Mouse (Mus musculus): ENCODE data around the gene Gm49403. TPM values are rescaled to one million over a fixed set of nuclear protein-coding genes. Genes with fewer than 3 reads are reported as not detected.
A peak's percentile ranks its signal among the peaks of the same experiment; 100 is the strongest.

Gene Gm49403
- polyA plus RNA-seq, 1 experiment from 2014 or later: not detected

- peak within 1 kb of the TSS; percentile 84 for H3K9ac ChIP-seq (ENCODE audit: low read length)
- WGBS: 2% methylated on average over 47 of the region's 50 CpGs
- peak within 1 kb of the TSS; percentile 86 for H3K4me3 ChIP-seq (ENCODE audit: low read depth, low read length)
- H3K9me3 ChIP-seq (ENCODE audit: control insufficient read depth, low read length): no peaks in the 10 kb centered on the region
- peak; percentile 97 for ATAC-seq (ENCODE audit: insufficient read depth, low FRiP score, low TSS enrichment)
- H3K4me1 ChIP-seq (ENCODE audit: control insufficient read depth, insufficient read depth, low read length): peaks cover 12% of the 10 kb centered on the region
- H3K4me2 ChIP-seq (ENCODE audit: low read depth): peak within 1 kb of the TSS; percentile 83
- peaks cover 7% of the 10 kb centered on the region for H3K36me3 ChIP-seq (ENCODE audit: control insufficient read depth, insufficient read depth, low read length)
- peak; percentile 93 for DNase-seq (ENCODE audit: low spot score)
- H3K27me3 ChIP-seq (ENCODE audit: control insufficient read depth, insufficient read depth, low read length): no peaks in the 10 kb centered on the region
- peak within 1 kb of the TSS; percentile 60 for H3K27ac ChIP-seq (ENCODE audit: low read depth, low read length)
Measured at GRCm38 (mm10) chr19:8920073-8920736, 36.5 kb downstream of the Gm49403 start, which contains the start of gene B3gat3. TSS of gene B3gat3 (plus strand) at chr19:8920374.

- WGBS: 2% methylated on average over 6 of the region's 6 CpGs
- DNase-seq (ENCODE audit: low spot score) (no peak), ATAC-seq (ENCODE audit: insufficient read depth, low FRiP score, low TSS enrichment) (peak; percentile 3; the same call in 1 of the 2 replicates)
- H3K9me3 ChIP-seq (ENCODE audit: control insufficient read depth, low read length): no peaks in the 10 kb centered on the region
- H3K9ac ChIP-seq (ENCODE audit: low read length): peak overlapping the region; percentile 84
- no peaks in the 10 kb centered on the region for H3K27me3 ChIP-seq (ENCODE audit: control insufficient read depth, insufficient read depth, low read length)
- peaks cover 4% of the 10 kb centered on the region for H3K36me3 ChIP-seq (ENCODE audit: control insufficient read depth, insufficient read depth, low read length)
- H3K4me1 ChIP-seq (ENCODE audit: control insufficient read depth, insufficient read depth, low read length): peaks cover 12% of the 10 kb centered on the region
- H3K4me3 ChIP-seq (ENCODE audit: low read depth, low read length): peak overlapping the region; percentile 86
- peak overlapping the region; percentile 60 for H3K27ac ChIP-seq (ENCODE audit: low read depth, low read length)
- peak overlapping the region; percentile 83 for H3K4me2 ChIP-seq (ENCODE audit: low read depth)
Measured at GRCm38 (mm10) chr19:8920836-8921291, 37.1 kb downstream of the Gm49403 start.

DNA sequence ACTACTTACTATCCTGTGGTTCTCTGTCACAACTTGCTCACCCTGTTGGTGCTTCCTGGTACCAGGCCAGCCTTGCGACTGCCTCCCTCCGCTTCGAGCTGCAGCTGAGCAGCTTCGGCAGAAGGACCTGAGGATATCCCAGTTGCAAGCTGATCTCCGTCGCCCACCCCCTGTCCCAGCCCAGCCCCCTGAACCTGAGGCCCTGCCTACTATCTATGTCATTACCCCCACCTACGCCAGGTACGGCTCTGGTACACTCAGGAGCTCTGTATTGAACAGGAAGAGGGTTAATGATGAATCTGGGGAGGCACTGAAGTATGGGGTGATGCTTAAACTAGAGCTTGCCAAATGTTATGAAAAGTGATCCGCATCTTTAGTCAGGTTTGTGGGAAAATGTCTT, 38.0 kb downstream of the Gm49403 start:
- peak overlapping the region; percentile 9; the same call in 1 of the 2 replicates for H3K4me2 ChIP-seq (ENCODE audit: low read depth)
- peak overlapping the region; percentile 84 for H3K9ac ChIP-seq (ENCODE audit: low read length)
- H3K4me1 ChIP-seq (ENCODE audit: control insufficient read depth, insufficient read depth, low read length): peaks cover 12% of the 10 kb centered on the region
- peaks cover 4% of the 10 kb centered on the region; the same call in 1 of the 2 replicates for H3K36me3 ChIP-seq (ENCODE audit: control insufficient read depth, insufficient read depth, low read length)
- no peaks in the 10 kb centered on the region for H3K9me3 ChIP-seq (ENCODE audit: control insufficient read depth, low read length)
- WGBS: 86% methylated on average over 9 of the region's 9 CpGs
- no peak for DNase-seq (ENCODE audit: low spot score)
- H3K4me3 ChIP-seq (ENCODE audit: low read depth, low read length): no peak overlapping the region
- ATAC-seq (ENCODE audit: insufficient read depth, low FRiP score, low TSS enrichment): no peak
- no peak overlapping the region for H3K27ac ChIP-seq (ENCODE audit: low read depth, low read length)
- no peaks in the 10 kb centered on the region for H3K27me3 ChIP-seq (ENCODE audit: control insufficient read depth, insufficient read depth, low read length)

- WGBS: 90% methylated on average over 2 of the region's 2 CpGs
- H3K9ac ChIP-seq (ENCODE audit: low read length): no peak overlapping the region
- H3K9me3 ChIP-seq (ENCODE audit: control insufficient read depth, low read length): no peaks in the 10 kb centered on the region
- H3K27ac ChIP-seq (ENCODE audit: low read depth, low read length): no peak overlapping the region
- H3K4me3 ChIP-seq (ENCODE audit: low read depth, low read length): no peak overlapping the region
- H3K4me1 ChIP-seq (ENCODE audit: control insufficient read depth, insufficient read depth, low read length): peaks cover 5% of the 10 kb centered on the region; the same call in 1 of the 2 replicates
- H3K4me2 ChIP-seq (ENCODE audit: low read depth): no peak overlapping the region
- peaks cover 6% of the 10 kb centered on the region for H3K36me3 ChIP-seq (ENCODE audit: control insufficient read depth, insufficient read depth, low read length)
- DNase-seq (ENCODE audit: low spot score) (no peak), ATAC-seq (ENCODE audit: insufficient read depth, low FRiP score, low TSS enrichment) (no peak)
- H3K27me3 ChIP-seq (ENCODE audit: control insufficient read depth, insufficient read depth, low read length): no peaks in the 10 kb centered on the region
Measured at GRCm38 (mm10) chr19:8926766-8927165, 43.0 kb downstream of the Gm49403 start.

DNA sequence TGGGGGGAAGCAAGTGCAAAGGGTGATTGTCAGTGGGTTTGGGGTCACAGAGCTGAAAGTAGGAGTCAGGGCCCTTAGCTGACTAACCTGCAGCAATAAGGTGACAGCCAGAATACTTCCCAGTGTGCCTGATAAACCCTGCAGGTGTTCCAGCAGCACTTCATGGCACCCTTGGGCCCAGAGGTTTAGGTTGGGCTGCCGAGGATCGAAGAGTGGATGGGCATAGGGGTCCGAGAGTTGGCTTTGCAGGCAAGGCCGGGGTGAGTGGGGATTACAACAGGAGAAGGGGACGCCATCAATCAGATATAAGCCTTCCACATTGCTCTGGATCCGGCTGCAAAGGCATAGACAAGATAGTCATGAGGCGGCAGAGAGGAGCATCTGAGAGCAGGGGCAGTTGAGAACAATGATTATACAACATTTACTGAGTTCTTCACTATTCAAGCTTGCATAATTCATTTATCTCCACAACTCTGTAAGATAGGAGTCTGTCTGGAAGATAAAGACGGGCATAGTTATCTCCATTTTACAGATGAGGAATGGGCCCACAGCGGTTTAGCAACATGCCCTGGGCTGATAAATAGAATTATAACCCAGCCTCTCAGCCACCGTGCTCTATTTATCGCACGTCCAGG, 44.3 kb downstream of the Gm49403 start:
- Histone ChIP-seq H3K4me3 (ENCODE audit: low read depth, low read length) (no peak overlapping the region), H3K9ac (ENCODE audit: low read length) (no peak overlapping the region), H3K4me1 (ENCODE audit: control insufficient read depth, insufficient read depth, low read length) (peaks cover 5% of the 10 kb centered on the region; the same call in 1 of the 2 replicates), H3K27me3 (ENCODE audit: control insufficient read depth, insufficient read depth, low read length) (no peaks in the 10 kb centered on the region), H3K4me2 (ENCODE audit: low read depth) (no peak overlapping the region), H3K27ac (ENCODE audit: low read depth, low read length) (no peak overlapping the region), H3K36me3 (ENCODE audit: control insufficient read depth, insufficient read depth, low read length) (peaks cover 6% of the 10 kb centered on the region), H3K9me3 (ENCODE audit: control insufficient read depth, low read length) (no peaks in the 10 kb centered on the region)
- ATAC-seq (ENCODE audit: insufficient read depth, low FRiP score, low TSS enrichment) (no peak), DNase-seq (ENCODE audit: low spot score) (no peak)
- 90% methylated on average over 12 of the region's 12 CpGs for WGBS

DNA sequence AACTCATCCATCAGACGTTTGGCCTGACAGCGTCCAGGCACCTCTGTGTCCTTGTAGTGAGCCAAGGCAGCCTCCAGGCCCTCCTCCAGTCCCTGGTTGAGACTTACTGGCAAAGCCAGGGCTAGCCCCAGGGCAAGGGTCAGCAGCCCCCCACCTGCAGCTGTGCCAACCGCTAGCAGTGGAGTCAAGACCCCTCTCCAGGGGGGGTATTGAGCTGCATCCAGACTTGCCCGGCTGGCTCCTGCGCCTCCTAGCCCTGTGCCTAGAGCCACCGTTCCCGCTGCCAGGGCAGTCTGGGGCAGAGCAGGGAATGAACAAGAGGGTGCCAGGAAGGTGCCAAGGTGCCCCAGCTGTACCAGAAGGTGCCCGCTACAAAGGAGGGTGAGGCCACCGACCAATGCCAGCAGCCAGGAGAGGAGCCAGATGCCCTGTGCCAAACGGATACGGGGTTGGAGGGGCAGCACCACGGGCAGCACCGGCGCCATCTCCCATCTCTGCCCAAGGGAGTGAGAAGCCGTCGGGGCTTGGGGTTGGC, 45.0 kb downstream of the Gm49403 start:
- DNase-seq (ENCODE audit: low spot score): no peak
- H3K9ac ChIP-seq (ENCODE audit: low read length): peak overlapping the region; percentile 78
- WGBS: 21% methylated on average over 16 of the region's 16 CpGs

DNA sequence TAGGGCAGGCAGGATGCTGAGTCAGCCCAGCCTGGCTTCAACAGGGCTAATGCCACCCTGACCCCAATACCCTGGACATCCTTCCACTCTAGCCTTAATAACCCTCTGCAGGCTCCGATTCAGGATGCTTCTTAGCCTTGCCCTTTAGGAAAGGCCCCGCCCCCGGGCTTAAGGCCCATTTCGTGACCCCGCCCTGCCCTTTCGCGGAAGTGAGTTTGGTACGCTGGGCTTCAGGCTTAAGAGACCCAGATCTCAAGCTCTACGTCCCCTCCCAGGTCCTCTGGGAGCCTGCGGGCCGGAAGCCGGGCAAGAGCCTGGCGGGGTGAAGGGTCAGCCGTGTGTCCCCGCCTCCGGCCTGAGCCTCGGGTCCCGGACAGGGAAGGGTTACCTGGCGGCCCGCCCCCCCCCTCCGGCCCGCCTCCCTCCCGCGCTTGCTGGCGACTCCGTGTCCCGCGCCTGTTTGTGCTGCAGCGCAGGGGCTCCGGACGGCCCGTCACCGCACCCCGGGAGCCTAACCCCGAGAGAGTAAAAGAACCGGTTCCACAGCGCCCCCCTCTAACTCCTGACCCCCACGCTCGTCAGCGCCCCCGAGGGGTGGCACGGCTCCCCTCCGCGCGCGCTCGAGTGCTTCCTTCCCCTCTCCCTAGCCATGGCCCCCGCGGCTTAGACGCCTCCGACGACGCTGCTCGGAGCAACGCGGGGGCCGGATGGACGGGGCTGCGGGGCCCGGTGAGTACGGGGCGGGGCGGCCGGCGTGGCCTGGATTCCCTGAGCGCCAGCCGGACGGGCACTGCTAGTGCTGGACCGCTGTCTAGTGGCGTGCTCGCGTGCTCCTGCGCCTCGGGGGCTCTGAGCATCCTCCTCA, 45.7 kb downstream of the Gm49403 start, which contains the start of the genes Rom1 and Eml3:
Rom1 (minus strand) TSS at position 133 of the 865 bp plus-strand sequence.
Eml3 (plus strand) TSS at position 329 of the 865 bp plus-strand sequence.
- DNase-seq (ENCODE audit: low spot score): peak; percentile 75
- Histone ChIP-seq H3K9me3 (ENCODE audit: control insufficient read depth, low read length) (no peaks in the 10 kb centered on the region), H3K4me2 (ENCODE audit: low read depth) (peak within 1 kb of the TSS; percentile 82), H3K36me3 (ENCODE audit: control insufficient read depth, insufficient read depth, low read length) (peaks cover 6% of the 10 kb centered on the region), H3K9ac (ENCODE audit: low read length) (peak within 1 kb of the TSS; percentile 78), H3K27me3 (ENCODE audit: control insufficient read depth, insufficient read depth, low read length) (no peaks in the 10 kb centered on the region), H3K27ac (ENCODE audit: low read depth, low read length) (peak within 1 kb of the TSS; percentile 67; the same call in 1 of the 2 replicates), H3K4me3 (ENCODE audit: low read depth, low read length) (peak within 1 kb of the TSS; percentile 64), H3K4me1 (ENCODE audit: control insufficient read depth, insufficient read depth, low read length) (peaks cover 5% of the 10 kb centered on the region; the same call in 1 of the 2 replicates)
- peak; percentile 72 for ATAC-seq (ENCODE audit: insufficient read depth, low FRiP score, low TSS enrichment)
- under 1% methylated on average over 66 of the region's 74 CpGs for WGBS

More for the DNA sequence above, 45.0 kb downstream of the Gm49403 start:
- ATAC-seq (ENCODE audit: insufficient read depth, low FRiP score, low TSS enrichment): 0 out of 2 replicates have a peak, but pooled peaks have one; percentile 7
- H3K9me3 ChIP-seq (ENCODE audit: control insufficient read depth, low read length): no peaks in the 10 kb centered on the region
- peak overlapping the region; percentile 64 for H3K4me3 ChIP-seq (ENCODE audit: low read depth, low read length)
- no peaks in the 10 kb centered on the region for H3K27me3 ChIP-seq (ENCODE audit: control insufficient read depth, insufficient read depth, low read length)
- H3K4me2 ChIP-seq (ENCODE audit: low read depth): peak overlapping the region; percentile 82
- H3K27ac ChIP-seq (ENCODE audit: low read depth, low read length): 0 out of 2 replicates have a peak overlapping the region, but pooled peaks have one; percentile 67
- peaks cover 6% of the 10 kb centered on the region for H3K36me3 ChIP-seq (ENCODE audit: control insufficient read depth, insufficient read depth, low read length)
- H3K4me1 ChIP-seq (ENCODE audit: control insufficient read depth, insufficient read depth, low read length): peaks cover 5% of the 10 kb centered on the region; the same call in 1 of the 2 replicates

DNA sequence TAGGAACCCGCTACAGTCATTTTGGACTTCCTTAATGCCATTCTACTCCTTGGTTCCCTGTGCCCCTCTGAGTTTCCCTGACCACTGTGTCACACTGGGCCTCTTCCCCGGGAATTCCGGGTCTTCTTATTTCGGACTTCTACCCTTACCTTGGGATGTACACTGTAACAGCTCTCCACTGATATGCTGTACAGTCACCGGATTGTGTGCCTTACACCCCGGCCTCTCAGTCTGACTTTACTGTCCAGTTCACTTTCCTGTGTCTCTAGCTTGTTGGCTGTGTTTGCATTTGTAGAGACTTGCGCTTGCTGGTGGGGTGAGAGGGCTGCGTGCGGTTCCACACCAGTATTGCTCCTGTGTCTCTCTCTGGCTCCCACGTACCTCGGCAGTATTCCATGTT, 46.4 kb downstream of the Gm49403 start:
- ATAC-seq (ENCODE audit: insufficient read depth, low FRiP score, low TSS enrichment) (peak; percentile 28; the same call in 1 of the 2 replicates), DNase-seq (ENCODE audit: low spot score) (no peak)
- Histone ChIP-seq H3K4me1 (ENCODE audit: control insufficient read depth, insufficient read depth, low read length) (peaks cover 5% of the 10 kb centered on the region; the same call in 1 of the 2 replicates), H3K9me3 (ENCODE audit: control insufficient read depth, low read length) (no peaks in the 10 kb centered on the region), H3K4me2 (ENCODE audit: low read depth) (peak overlapping the region; percentile 82), H3K36me3 (ENCODE audit: control insufficient read depth, insufficient read depth, low read length) (peaks cover 6% of the 10 kb centered on the region), H3K9ac (ENCODE audit: low read length) (peak overlapping the region; percentile 78), H3K27me3 (ENCODE audit: control insufficient read depth, insufficient read depth, low read length) (no peaks in the 10 kb centered on the region), H3K27ac (ENCODE audit: low read depth, low read length) (no peak overlapping the region), H3K4me3 (ENCODE audit: low read depth, low read length) (peak overlapping the region; percentile 64)
- WGBS: 15% methylated on average over 11 of the region's 11 CpGs

Data from neural tube, embryonic 11.5 days (tissue).